Mouse (Mus musculus) 3134 (cell line): ENCODE measurements at regions not wholly inside any gene's neighbourhood (a gene's known extent, or its start where the extent isn't known, plus 50 kb on each side); places are given as distances from the start of the nearest gene placed in this dataset.

Experiments used
- DNase-seq: peaks from one replicate; pipeline ENCODE4 v3.0.0-alpha.2; 2011; ENCODE audit warnings: low spot score; ENCODE audit not compliant: insufficient read length; ENCODE audit errors: extremely low read depth

DNA sequence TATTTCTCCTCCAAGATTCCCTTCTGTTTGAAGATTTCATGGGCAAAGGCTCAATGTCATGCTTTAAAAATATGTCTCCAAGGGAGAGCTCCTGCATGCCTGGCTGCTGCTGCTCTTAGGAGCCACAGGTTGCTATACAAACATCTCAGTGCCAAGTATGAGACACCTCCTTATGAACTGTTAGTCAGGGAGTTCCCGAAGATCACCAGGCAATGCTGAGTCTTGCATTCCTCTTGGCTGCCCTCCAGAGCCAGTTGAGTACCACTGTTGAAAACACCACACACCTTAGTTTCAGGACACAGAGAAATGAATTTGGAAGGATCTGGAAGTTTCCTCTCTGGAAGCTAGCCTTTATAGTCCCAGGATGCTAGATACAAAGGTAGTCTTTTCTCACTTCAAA is 757.9 kb upstream of the Jmjd1c start:
- DNase-seq: peak; percentile 11

DNA sequence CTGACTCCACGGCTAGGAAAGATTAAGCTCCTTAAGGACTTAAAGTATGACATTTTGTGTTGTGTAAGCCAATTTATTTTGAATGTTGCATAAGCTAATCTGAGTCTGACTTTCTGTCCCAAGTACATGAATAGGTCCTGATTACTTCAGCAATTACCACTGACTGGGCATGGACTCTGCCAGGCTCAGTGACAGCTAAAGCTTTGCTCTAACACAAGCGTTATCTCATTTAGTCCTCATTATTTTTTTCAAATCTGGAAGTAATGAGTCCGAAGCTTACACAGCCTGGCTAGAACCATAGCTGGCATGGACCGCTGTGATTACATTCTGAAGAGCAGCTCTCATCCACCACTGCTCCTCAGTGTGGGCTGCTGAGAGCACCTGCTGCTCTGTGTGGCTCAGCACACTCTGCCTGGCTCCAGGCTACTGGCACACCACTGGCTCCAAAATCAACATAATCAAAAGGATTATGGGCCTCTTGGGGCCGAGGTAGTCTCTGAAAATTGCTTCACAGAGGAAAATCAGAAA is 753.0 kb upstream of the Jmjd1c start:
- DNase-seq: no peak

DNA sequence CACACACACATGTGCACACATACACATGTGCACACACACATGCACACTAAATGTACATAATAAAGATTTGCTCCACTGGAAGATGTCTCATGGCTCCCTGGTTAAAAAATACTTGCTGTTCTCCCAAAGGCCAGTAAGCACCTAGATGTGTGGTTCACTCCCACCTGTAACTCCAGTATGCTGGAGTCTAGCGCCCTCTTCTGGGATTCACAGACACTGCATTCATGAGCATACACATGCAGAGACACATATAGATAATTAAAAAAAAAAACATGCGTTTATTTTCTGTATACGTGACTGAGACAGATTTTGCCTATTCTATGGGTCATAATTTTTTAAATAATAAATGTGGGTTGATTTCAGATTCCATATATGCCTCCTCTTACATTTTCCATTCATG is 747.5 kb upstream of the Jmjd1c start:
- DNase-seq: no peak

- DNase-seq: peak; percentile 34
Observed at GRCm38 (mm10) chr10:66351036-66351435, 744.9 kb upstream of the Jmjd1c start.

DNA sequence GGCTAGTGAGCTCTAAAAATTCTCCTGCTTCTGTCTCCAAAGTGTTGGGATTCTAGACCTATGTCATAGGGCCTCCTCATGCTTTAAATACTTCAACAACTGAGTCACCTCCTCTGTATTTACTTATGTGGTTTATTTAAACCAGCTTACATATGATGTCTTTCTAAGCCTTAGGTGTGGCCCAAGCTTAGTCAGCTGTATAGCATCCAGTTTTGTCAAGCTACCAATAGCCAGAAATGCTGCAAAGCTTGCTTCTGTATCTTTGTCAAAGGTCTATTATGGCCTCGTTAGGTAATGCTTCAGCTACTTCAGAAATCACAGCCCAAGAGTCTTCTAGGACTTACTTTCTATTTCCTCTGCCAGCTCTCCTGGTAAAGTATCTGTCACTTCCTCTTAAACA is 741.9 kb upstream of the Jmjd1c start:
- peak; percentile 74 for DNase-seq

- DNase-seq: peak; percentile 36
Observed at GRCm38 (mm10) chr10:66354986-66355385, 740.9 kb upstream of the Jmjd1c start.

- no peak for DNase-seq
Observed at GRCm38 (mm10) chr10:66357736-66358135, 738.2 kb upstream of the Jmjd1c start.

DNA sequence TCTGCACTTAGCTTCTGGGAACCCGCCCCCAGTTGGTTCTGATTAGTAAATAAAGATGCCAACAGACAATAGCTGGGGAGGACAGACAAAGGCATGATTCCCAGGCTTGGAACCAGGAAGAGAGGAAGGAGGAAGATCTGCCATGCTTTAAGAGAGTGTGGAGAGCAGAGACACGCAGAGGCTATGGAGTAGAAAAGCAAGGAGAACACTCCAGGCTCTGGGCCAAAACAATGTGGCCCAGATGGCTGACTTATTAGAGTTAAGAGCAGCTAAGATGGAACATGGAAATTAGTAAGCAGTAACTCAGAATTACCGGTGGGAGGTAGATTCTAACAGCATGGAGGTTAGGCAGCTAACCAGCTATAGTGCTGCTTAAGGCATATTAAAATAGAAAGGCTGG is 725.8 kb upstream of the Jmjd1c start:
- DNase-seq: no peak

- DNase-seq: no peak
Observed at GRCm38 (mm10) chr10:66371756-66372155, 724.2 kb upstream of the Jmjd1c start.
